Mouse (Mus musculus) liver, adult 2 months (tissue): Measurements from ENCODE around the gene Erfe.

Experiments
- CTCF ChIP-seq: fragments of 200-500 bp; IDR thresholded peaks from 2 replicates; pipeline ENCODE4 v1.5.1; 2011; ENCODE audit warnings: low read depth, low read length, control low read depth
- POLR2A ChIP-seq: fragments of 200-500 bp; IDR thresholded peaks from 2 replicates; pipeline ENCODE4 v1.6.1; 2011; ENCODE audit warnings: low read length, control low read depth; ENCODE audit not compliant: insufficient read depth; ENCODE audit errors: extremely low read depth

GRCm38 (mm10) chr1:91369408-91369807, 3.2 kb downstream of the Erfe start:
- TF ChIP-seq CTCF (no peak), POLR2A (no peak)
